Mouse (Mus musculus) hindbrain, embryonic 15.5 days (tissue): ENCODE measurements around the gene Tmem259. TPM values are rescaled to one million over a fixed set of nuclear protein-coding genes. Genes with fewer than 3 reads are reported as not detected.
A peak's percentile ranks its signal among the peaks of the same experiment; 100 is the strongest.

ENCODE experiments used
- ATAC-seq: fragments of 200-750 bp; cut with Nextera tagmentation; 2 replicates; pipeline ENCODE4 v1.8.0; 2017; ENCODE audit warnings: low read depth, moderate number of reproducible peaks, moderate TSS enrichment; ENCODE audit not compliant: low FRiP score
- H3K27ac ChIP-seq: fragments of 300-500 bp; sonication (generic); replicated peaks from 2 replicates; pipeline ENCODE4 v1.5.1; 2015; ENCODE audit warnings: mild to moderate bottlenecking, inconsistent platforms
- H3K27me3 ChIP-seq: fragments of 300-500 bp; sonication (generic); 2 replicates; pipeline ENCODE4 v1.6.1; 2015; ENCODE audit warnings: control low read depth, inconsistent platforms
- H3K36me3 ChIP-seq: fragments of 300-500 bp; sonication (generic); 2 replicates; pipeline ENCODE4 v1.6.1; 2015; ENCODE audit warnings: control low read depth, inconsistent platforms
- H3K4me1 ChIP-seq: fragments of 300-500 bp; sonication (generic); replicated peaks from 2 replicates; pipeline ENCODE4 v1.6.1; 2015; ENCODE audit warnings: control low read depth, inconsistent platforms
- H3K4me2 ChIP-seq: fragments of 300-500 bp; sonication (generic); 2 replicates; pipeline ENCODE4 v1.6.1; 2015; ENCODE audit warnings: moderate library complexity, mild to moderate bottlenecking, inconsistent platforms
- H3K4me3 ChIP-seq: fragments of 300-500 bp; sonication (generic); 2 replicates; pipeline ENCODE4 v1.5.1; 2015; ENCODE audit warnings: mild to moderate bottlenecking, inconsistent platforms
- H3K9ac ChIP-seq: fragments of 300-500 bp; sonication (generic); 2 replicates; pipeline ENCODE4 v1.6.1; 2015; ENCODE audit warnings: inconsistent platforms
- H3K9me3 ChIP-seq: fragments of 300-500 bp; sonication (generic); 2 replicates; pipeline ENCODE4 v1.6.1; 2016; ENCODE audit warnings: control low read depth, inconsistent platforms
- WGBS: fragments of 180-500 bp; shearing (Covaris S2); methylation state at CpG from one replicate; pipeline ENCODE4 v1.1.7; 2015; 5-methylcytosine and 5-hydroxymethylcytosine counted together
- polyA plus RNA-seq: library from polyadenylated mRNA; unstranded; fragments of >200 nt; fragmentation: Nextera tagmentation; extraction: Ambion mirVana; gene quantifications from 2 replicates; pipeline ENCODE4 v1.2.1, GENCODE M21; 2015

Tmem259 gene
- 24.5 and 27.3 TPM in 2 replicates for polyA plus RNA-seq

DNA sequence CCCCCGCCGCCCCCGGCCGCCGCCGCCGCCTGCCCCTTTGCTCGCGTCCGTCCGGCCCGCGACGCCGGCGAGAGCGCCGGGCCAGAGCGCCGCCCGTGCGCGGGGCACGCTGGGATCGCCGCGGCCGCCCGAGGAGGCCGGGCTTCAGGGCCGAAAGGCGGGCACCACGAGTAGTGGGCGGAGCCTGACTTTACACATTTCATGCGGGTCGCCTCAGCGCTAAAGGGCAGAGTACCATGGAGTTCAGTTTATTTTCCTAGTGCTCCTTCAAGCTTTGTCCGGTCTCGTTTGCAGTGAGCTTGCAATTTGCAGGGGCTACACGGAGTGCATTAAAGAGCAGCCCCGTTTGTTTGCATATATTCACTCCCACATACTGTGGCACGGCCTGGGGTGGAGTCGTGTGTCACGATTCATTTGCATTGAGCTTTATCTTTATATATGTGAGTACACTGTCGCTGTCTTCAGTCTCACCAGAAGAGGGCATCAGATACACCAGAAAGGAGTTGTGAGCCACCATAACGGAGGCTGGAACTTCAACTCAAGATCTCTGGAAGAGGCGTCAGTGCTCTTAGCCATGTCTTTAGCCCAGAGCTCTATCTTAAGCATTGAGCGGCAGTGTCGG lies at the start of gene Tmem259:
TSS of gene Tmem259 (minus strand) at position 136 of the 622 bp plus-strand sequence.
- H3K4me1 ChIP-seq = peaks cover 54% of the 10 kb centered on the region
- peaks cover under 1% of the 10 kb centered on the region; the same call in 1 of the 2 replicates for H3K36me3 ChIP-seq
- no peaks in the 10 kb centered on the region for H3K9me3 ChIP-seq
- peak within 1 kb of the TSS; percentile 96 for H3K4me2 ChIP-seq
- H3K9ac ChIP-seq = peak within 1 kb of the TSS; percentile 84
- H3K27ac ChIP-seq = peak within 1 kb of the TSS; percentile 93
- 0% methylated on average over 43 of the region's 49 CpGs for WGBS
- peak within 1 kb of the TSS; percentile 56 for H3K4me3 ChIP-seq
- ATAC-seq = peak; percentile 83
- H3K27me3 ChIP-seq = peaks cover 22% of the 10 kb centered on the region

DNA sequence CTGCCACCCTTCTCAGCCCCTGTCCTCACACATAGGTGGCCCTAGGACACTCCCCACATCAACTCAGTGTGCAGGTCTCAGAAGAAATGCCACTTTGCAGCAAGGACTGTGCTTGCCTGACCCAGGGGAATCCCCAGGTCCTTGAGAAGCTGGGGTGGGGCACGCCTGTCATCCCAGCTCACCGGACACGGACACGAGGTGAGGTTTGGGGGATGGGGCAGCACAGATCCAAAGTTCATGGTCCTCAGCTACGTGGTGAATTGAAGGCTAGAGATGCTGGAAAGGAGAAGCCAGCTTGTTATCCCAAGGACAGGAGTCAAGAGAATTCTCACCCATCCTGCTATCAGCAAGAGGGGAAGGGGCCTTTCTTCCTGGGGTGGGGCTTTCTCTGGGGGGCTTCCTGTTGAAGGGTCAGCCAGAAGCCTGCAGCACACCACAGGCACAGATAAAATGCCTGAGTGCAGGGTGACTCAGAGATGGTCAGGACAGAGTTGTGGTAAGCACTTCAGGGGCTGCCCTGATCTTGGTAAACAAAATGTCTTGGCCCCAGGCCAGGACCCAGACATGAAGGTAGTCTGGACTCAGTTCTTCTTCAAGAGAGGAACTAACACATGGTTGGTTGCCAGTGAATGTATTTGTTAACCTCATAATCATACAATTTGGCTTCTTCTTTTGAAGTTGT lies 48.8 kb upstream of the Tmem259 start:
- H3K4me1 ChIP-seq = peaks cover 4% of the 10 kb centered on the region
- no peaks in the 10 kb centered on the region for H3K9me3 ChIP-seq
- ATAC-seq = no peak
- no peaks in the 10 kb centered on the region for H3K27me3 ChIP-seq
- H3K36me3 ChIP-seq = peaks cover 27% of the 10 kb centered on the region
- 71% methylated on average over 5 of the region's 5 CpGs for WGBS
- H3K27ac ChIP-seq = 0 out of 2 replicates have a peak overlapping the region, but pooled peaks have one; percentile 20
- H3K4me3 ChIP-seq = no peak overlapping the region
- H3K4me2 ChIP-seq = no peak overlapping the region
- no peak overlapping the region for H3K9ac ChIP-seq

DNA sequence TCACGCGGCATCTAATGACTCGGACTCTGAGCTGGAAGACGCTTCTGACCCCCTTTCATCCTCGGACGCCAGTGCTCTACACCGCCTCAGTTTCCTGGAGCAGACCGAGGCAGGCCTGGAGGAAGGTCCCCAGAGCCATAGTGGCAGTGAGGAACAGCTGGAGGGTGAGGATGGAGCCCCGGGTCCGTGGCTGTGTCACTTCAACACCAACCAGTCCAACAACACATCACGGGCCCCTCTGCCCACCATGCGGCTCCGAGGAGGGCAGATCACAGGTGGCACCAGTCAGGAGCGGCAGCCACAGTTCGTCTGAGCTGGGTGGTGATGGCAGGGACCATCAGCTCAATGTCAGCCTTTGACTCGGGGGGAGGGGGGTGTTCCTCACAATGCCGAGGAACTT lies 46.6 kb upstream of the Tmem259 start:
- no peak for ATAC-seq
- no peak overlapping the region for H3K27ac ChIP-seq
- no peak overlapping the region for H3K4me3 ChIP-seq
- H3K27me3 ChIP-seq = no peaks in the 10 kb centered on the region
- H3K9me3 ChIP-seq = no peaks in the 10 kb centered on the region
- 74% methylated on average over 17 of the region's 17 CpGs for WGBS
- H3K4me1 ChIP-seq = no peaks in the 10 kb centered on the region
- no peak overlapping the region for H3K4me2 ChIP-seq
- H3K36me3 ChIP-seq = peaks cover 11% of the 10 kb centered on the region
- no peak overlapping the region for H3K9ac ChIP-seq

DNA sequence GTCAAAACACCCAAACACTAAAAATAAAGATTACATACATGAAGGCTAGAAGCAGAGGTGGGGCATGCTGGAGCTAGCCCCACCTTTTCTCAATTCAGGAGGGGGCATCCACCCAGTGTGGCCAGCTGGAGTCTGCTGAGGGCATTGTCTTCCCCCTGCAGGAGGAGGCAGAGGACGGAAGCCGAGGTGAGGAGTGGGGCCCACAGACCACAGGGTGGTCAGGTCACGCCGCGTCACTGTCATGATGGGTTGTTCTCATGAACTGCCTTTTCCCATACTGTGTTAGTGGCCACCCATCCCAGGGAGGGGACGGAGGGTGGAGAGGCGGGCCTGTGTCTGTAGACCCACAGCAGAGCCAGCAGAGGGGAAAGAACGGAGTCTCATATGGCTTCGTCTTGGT lies 46.1 kb upstream of the Tmem259 start:
- no peaks in the 10 kb centered on the region for H3K9me3 ChIP-seq
- H3K4me2 ChIP-seq = no peak overlapping the region
- ATAC-seq = no peak
- H3K36me3 ChIP-seq = peaks cover 5% of the 10 kb centered on the region; the same call in 1 of the 2 replicates
- no peak overlapping the region for H3K4me3 ChIP-seq
- WGBS = 82% methylated on average over 9 of the region's 9 CpGs
- H3K27me3 ChIP-seq = no peaks in the 10 kb centered on the region
- no peak overlapping the region; the same call in 1 of the 2 replicates for H3K9ac ChIP-seq
- H3K27ac ChIP-seq = no peak overlapping the region
- no peaks in the 10 kb centered on the region for H3K4me1 ChIP-seq

DNA sequence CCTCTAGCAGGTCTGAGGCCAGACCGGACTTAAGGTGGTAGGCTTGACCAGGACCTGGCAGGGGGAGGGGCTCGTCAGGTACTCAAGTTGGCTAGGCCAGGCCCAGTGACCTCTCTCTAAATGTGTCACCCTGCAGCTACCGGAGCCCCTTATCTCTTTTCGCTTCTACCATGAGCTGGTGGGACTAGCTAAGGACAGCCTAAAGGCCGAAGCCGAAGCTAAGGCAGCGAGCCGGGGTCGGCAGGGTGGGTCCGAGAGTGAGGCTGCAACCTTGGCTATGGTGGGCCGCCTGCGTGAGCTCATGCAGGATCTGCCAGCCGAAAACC lies 44.4 kb upstream of the Tmem259 start:
- no peaks in the 10 kb centered on the region for H3K36me3 ChIP-seq
- 92% methylated on average over 13 of the region's 13 CpGs for WGBS
- H3K4me3 ChIP-seq = no peak overlapping the region
- no peak for ATAC-seq
- H3K27me3 ChIP-seq = no peaks in the 10 kb centered on the region
- no peak overlapping the region for H3K27ac ChIP-seq
- H3K9me3 ChIP-seq = no peaks in the 10 kb centered on the region
- no peaks in the 10 kb centered on the region for H3K4me1 ChIP-seq
- H3K4me2 ChIP-seq = no peak overlapping the region
- no peak overlapping the region for H3K9ac ChIP-seq

DNA sequence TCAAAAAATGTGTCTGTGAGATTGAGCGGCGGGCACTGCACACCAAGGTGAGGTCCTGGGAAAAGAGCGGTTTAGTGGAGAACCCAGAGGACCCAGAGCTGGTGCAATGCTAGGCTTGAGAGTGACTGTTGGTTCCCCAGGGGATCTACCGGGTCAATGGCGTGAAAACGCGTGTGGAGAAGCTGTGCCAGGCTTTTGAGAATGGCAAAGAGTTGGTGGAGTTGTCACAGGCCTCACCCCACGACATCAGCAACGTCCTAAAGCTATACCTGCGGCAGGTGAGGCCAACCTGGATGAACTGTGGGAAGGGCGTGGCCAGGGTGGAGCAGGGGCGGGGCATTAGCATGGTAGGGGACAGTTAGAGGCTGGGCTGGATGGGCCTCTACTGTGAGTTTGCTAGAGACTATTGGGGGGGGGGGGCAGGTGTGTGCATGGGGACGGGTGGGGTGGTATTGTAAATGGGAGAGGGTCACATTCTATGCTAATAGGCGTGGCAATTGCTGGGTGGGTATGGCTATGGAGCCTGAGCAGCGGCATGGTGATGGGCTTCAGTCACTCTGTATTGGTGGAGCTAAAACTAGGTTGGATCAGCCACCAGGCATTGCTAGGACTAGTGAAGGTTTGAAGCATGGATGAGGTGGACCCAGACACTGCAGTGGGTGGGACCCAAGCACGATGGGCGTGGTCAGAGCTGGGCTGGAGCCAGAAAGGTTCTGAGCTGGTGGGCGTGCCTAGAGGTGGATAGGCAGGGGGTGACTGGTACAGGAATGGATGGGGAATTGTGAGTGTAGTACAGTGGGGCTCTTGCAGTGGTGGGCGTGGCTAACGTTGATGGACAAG lies 43.8 kb upstream of the Tmem259 start:
- H3K9ac ChIP-seq = no peak overlapping the region
- H3K4me3 ChIP-seq = no peak overlapping the region
- 71% methylated on average over 20 of the region's 20 CpGs for WGBS
- no peaks in the 10 kb centered on the region for H3K27me3 ChIP-seq
- no peaks in the 10 kb centered on the region for H3K9me3 ChIP-seq
- no peak overlapping the region for H3K4me2 ChIP-seq
- H3K27ac ChIP-seq = no peak overlapping the region
- no peaks in the 10 kb centered on the region for H3K36me3 ChIP-seq
- H3K4me1 ChIP-seq = no peaks in the 10 kb centered on the region
- ATAC-seq = no peak

DNA sequence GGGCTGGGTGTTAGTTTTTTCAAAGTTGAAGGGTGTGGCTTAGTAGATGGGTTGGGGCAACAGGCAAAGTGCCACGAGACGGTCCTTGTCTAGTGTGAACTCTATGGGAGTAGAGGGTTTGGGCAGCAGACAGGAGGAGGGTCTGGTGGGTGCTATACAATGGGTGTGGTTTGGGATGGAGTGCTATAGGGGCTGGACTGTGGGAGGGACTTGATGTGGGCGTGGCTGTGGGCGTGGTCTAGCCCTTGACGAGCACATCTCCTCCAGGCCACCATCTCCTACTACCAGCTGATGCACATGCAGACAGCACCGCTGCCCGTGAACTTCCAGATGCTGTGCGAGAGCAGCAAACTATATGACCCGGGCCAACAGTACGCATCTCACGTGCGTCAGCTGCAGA lies 41.8 kb upstream of the Tmem259 start:
- no peak overlapping the region for H3K4me3 ChIP-seq
- 62% methylated on average over 12 of the region's 12 CpGs for WGBS
- H3K9ac ChIP-seq = no peak overlapping the region
- no peaks in the 10 kb centered on the region for H3K36me3 ChIP-seq
- ATAC-seq = no peak
- H3K27ac ChIP-seq = no peak overlapping the region
- no peaks in the 10 kb centered on the region for H3K4me1 ChIP-seq
- H3K4me2 ChIP-seq = no peak overlapping the region
- H3K9me3 ChIP-seq = no peaks in the 10 kb centered on the region
- H3K27me3 ChIP-seq = no peaks in the 10 kb centered on the region

DNA sequence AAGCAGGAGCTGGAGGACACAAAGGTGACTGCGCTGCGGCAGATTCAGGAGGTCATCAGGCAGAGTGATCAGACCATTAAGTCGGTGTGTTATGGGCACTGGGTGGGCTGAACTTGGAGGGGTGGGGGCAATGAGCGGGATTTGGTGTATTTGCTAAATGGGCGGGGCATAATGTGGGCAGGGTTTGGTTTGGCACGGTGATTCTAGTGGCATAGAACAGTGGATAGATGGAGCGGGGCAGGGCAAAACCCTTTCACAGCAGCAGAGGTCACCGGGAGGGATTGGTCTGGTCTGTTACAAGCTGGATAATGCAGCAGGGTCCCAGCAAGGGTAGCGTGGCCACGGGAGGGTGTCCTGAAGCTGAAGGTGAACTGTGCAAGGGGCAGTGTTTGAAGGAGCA lies 41.3 kb upstream of the Tmem259 start:
- no peak for ATAC-seq
- H3K9me3 ChIP-seq = no peaks in the 10 kb centered on the region
- no peak overlapping the region for H3K4me3 ChIP-seq
- peaks cover 2% of the 10 kb centered on the region; the same call in 1 of the 2 replicates for H3K27me3 ChIP-seq
- 75% methylated on average over 10 of the region's 10 CpGs for WGBS
- H3K27ac ChIP-seq = no peak overlapping the region
- no peaks in the 10 kb centered on the region for H3K36me3 ChIP-seq
- H3K9ac ChIP-seq = no peak overlapping the region
- H3K4me2 ChIP-seq = no peak overlapping the region
- no peaks in the 10 kb centered on the region for H3K4me1 ChIP-seq

DNA sequence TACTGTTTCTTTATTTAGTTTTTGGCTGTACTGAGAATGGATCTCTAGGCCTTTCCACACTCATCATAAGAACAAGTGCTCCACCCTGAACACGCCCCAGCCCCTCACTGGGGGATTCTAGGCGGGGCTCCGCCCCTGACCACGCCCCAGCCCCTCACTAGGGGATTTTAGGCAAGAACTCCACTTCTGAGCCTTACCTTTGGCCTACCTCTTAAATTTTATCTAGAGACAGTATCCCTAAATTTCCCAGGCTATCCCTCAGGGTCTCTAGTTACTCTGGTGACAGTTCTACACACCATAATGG lies 40.9 kb upstream of the Tmem259 start:
- Histone ChIP-seq H3K4me2 (no peak overlapping the region), H3K27ac (no peak overlapping the region), H3K9ac (no peak overlapping the region), H3K4me3 (no peak overlapping the region), H3K4me1 (no peaks in the 10 kb centered on the region), H3K27me3 (peaks cover 5% of the 10 kb centered on the region; the same call in 1 of the 2 replicates), H3K9me3 (no peaks in the 10 kb centered on the region), H3K36me3 (no peaks in the 10 kb centered on the region)
- WGBS = 64% methylated on average over 4 of the region's 4 CpGs
- ATAC-seq = no peak

DNA sequence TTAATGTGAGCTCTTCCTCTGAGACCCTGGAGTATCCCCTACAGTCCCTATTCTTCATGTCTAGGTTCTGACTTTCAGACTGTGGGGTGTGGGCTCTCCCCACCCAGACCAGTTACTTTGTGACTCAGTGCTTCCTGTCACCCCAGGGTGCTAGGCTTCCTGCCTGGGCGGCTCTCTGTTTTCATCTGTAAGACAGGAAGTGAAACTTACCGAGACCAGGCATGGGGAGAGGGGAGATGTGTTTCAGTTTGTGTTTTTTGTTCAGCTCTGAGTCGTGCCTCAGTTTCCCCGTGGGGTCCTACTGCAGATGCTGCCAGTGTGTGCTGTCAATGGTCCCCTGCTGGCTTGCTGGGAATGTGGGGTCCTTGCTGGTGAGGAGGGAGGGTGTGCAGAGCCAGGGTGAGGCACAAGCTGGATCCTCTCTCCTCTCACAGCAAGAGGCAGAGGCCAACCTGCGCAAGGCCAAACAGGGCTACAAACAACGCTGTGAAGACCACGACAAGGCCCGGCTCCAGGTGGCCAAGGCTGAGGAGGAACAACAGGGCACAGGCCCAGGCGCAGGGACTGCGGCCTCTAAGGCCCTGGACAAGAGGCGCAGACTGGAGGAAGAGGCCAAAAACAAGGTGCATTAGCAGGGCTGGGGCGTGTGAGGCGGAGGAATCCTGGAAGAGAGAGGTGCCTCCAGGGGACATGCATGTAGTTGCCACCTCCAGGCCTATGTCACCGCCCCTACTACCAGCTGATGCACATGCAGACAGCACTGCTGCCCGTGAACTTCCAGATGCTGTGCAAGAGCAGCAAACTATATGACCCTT lies 40.3 kb upstream of the Tmem259 start:
- no peak overlapping the region for H3K27ac ChIP-seq
- no peaks in the 10 kb centered on the region for H3K4me1 ChIP-seq
- H3K4me3 ChIP-seq = no peak overlapping the region

DNA sequence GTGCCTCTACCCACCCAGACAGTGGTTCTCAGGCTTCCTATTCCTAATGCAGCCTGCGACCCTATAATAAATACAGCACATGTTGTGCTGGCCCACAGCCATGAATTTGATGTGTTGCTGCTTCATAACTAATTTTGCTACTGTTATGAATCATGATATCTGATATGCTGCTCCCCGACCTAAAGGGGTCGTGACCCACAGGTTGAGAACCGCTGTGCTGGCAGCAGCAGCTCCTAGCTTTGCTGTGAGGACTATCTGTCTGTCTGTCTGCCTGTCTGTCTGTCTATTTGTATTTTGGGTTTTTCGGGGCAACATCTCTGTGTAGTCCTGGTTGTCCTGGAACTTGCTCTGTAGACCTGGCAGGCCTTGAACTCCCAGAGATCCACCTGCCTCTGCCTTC lies 39.6 kb upstream of the Tmem259 start:
- ATAC-seq = no peak
- Histone ChIP-seq H3K27ac (no peak overlapping the region), H3K4me3 (no peak overlapping the region), H3K4me2 (no peak overlapping the region), H3K9me3 (no peaks in the 10 kb centered on the region), H3K36me3 (no peaks in the 10 kb centered on the region), H3K9ac (no peak overlapping the region), H3K4me1 (no peaks in the 10 kb centered on the region), H3K27me3 (peaks cover 17% of the 10 kb centered on the region)
- WGBS = 89% methylated on average over 5 of the region's 5 CpGs

More for the DNA sequence above, 40.3 kb upstream of the Tmem259 start:
- 79% methylated on average over 15 of the region's 15 CpGs for WGBS
- Histone ChIP-seq H3K9ac (no peak overlapping the region), H3K36me3 (no peaks in the 10 kb centered on the region), H3K27me3 (peaks cover 10% of the 10 kb centered on the region), H3K9me3 (no peaks in the 10 kb centered on the region), H3K4me2 (no peak overlapping the region)
- ATAC-seq = no peak
